ENCODE assay signal across 24 mouse cellular contexts in genomic region chr1:167022541-167023121, GRCm38 (mm10). TPM values are rescaled to one million over a fixed set of nuclear protein-coding genes. Genes with fewer than 3 reads are reported as not detected.
A peak's percentile ranks its signal among the peaks of the same experiment; 100 is the strongest.
DNase-seq lines count a peak whose midpoint lies in the region; ATAC-seq lines count a peak whose summit lies in the region.
"Had no signal": no experiment of that assay in that cellular context is flagged by ENCODE, and none has a peak within 500 bp of the region (broad histone marks: within the 10 kb centered on the region; RNA-seq: fewer than 3 reads in every experiment).

No protein-coding gene starts in this region.

- no peak overlapping the region for H3K9ac ChIP-seq in hindbrain, embryonic 11.5 days (ENCODE audit: low read depth, low read length)
- H3K9ac ChIP-seq in hindbrain, embryonic 12.5 days = no peak overlapping the region
- no peak overlapping the region for H3K9ac ChIP-seq in neural tube, embryonic 14.5 days (replicated peaks; ENCODE audit: low read depth, low read length)
- no peak overlapping the region for H3K9ac ChIP-seq in neural tube, embryonic 15.5 days (replicated peaks)
- no peak overlapping the region for H3K9ac ChIP-seq in hindbrain, embryonic 15.5 days
- H3K9ac ChIP-seq: embryonic facial prominence, embryonic 12.5 days; limb, embryonic 15.5 days; liver, embryonic 14.5 days; lung, embryonic 14.5 days had no signal

- ATAC-seq in hindbrain, embryonic 11.5 days (ENCODE audit: low FRiP score) = peak; percentile 40; the same call in 1 of the 2 replicates
- ATAC-seq in hindbrain, embryonic 12.5 days (ENCODE audit: low FRiP score) = no peak
- 0 out of 2 replicates have a peak, but pooled peaks have one; percentile 20 for ATAC-seq in neural tube, embryonic 14.5 days (ENCODE audit: low read depth)
- ATAC-seq in neural tube, embryonic 15.5 days (ENCODE audit: low FRiP score) = no peak
- peak; percentile 76 for ATAC-seq in hindbrain, embryonic 15.5 days (ENCODE audit: low FRiP score, low read depth)
- ATAC-seq: Patski had no signal

- no peak for DNase-seq in hindbrain, embryonic 11.5 days (ENCODE audit: low spot score)
- no peak for DNase-seq in kidney, adult 18-20 months
- no peak for DNase-seq in adrenal gland, postnatal 25 days
- DNase-seq in thymus, postnatal 10 days (ENCODE audit: low spot score in 2 of 2) = no peak
- DNase-seq: cerebellum, adult 18-20 months; cerebellum, postnatal 14 days; heart, adult 11 months; heart, postnatal 10 days; kidney, adult 2 months; lung, embryonic 14.5 days; right cerebral cortex, adult 18-20 months; right cerebral cortex, postnatal 4 days; thymus, adult 18-20 months; thymus, postnatal 4 days had no signal

- no peaks in the 10 kb centered on the region for H3K27me3 ChIP-seq in hindbrain, embryonic 11.5 days (ENCODE audit: control insufficient read depth, insufficient read depth, low read length)
- H3K27me3 ChIP-seq in hindbrain, embryonic 12.5 days = no peaks in the 10 kb centered on the region
- no peaks in the 10 kb centered on the region for H3K27me3 ChIP-seq in neural tube, embryonic 14.5 days (ENCODE audit: control insufficient read depth, insufficient read depth, low read length)
- no peaks in the 10 kb centered on the region for H3K27me3 ChIP-seq in neural tube, embryonic 15.5 days (replicated peaks)
- H3K27me3 ChIP-seq in hindbrain, embryonic 15.5 days = no peaks in the 10 kb centered on the region
- H3K27me3 ChIP-seq: embryonic facial prominence, embryonic 12.5 days; limb, embryonic 15.5 days; Patski had no signal

- H3K4me3 ChIP-seq in hindbrain, embryonic 11.5 days (ENCODE audit: low read depth, low read length) = no peak overlapping the region
- H3K4me3 ChIP-seq in hindbrain, embryonic 12.5 days = no peak overlapping the region
- H3K4me3 ChIP-seq in neural tube, embryonic 14.5 days (ENCODE audit: low read depth, low read length) = no peak overlapping the region
- no peak overlapping the region for H3K4me3 ChIP-seq in neural tube, embryonic 15.5 days (replicated peaks)
- no peak overlapping the region for H3K4me3 ChIP-seq in hindbrain, embryonic 15.5 days
- H3K4me3 ChIP-seq: embryonic facial prominence, embryonic 12.5 days; limb, embryonic 15.5 days had no signal

- H3K4me1 ChIP-seq in hindbrain, embryonic 11.5 days (replicated peaks; ENCODE audit: control insufficient read depth, insufficient read depth, low read length) = no peaks in the 10 kb centered on the region
- H3K4me1 ChIP-seq in hindbrain, embryonic 12.5 days = peaks cover 7% of the 10 kb centered on the region; the same call in 1 of the 2 replicates
- H3K4me1 ChIP-seq in neural tube, embryonic 14.5 days (ENCODE audit: control insufficient read depth, insufficient read depth, low read length) = no peaks in the 10 kb centered on the region
- H3K4me1 ChIP-seq in neural tube, embryonic 15.5 days = peaks cover 4% of the 10 kb centered on the region; the same call in 1 of the 2 replicates
- peaks cover 8% of the 10 kb centered on the region for H3K4me1 ChIP-seq in hindbrain, embryonic 15.5 days (replicated peaks)
- H3K4me1 ChIP-seq: embryonic facial prominence, embryonic 12.5 days; limb, embryonic 15.5 days had no signal

- 66% methylated on average over 7 of the region's 8 CpGs for WGBS in hindbrain, embryonic 11.5 days
- WGBS in hindbrain, embryonic 12.5 days = 62% methylated on average over 5 of the region's 8 CpGs
- WGBS in neural tube, embryonic 14.5 days = 53% methylated on average over 8 of the region's 8 CpGs
- WGBS in neural tube, embryonic 15.5 days = 51% methylated on average over 8 of the region's 8 CpGs
- 46% methylated on average over 7 of the region's 8 CpGs for WGBS in hindbrain, embryonic 15.5 days

- H3K4me2 ChIP-seq in hindbrain, embryonic 11.5 days (replicated peaks; ENCODE audit: low read depth, low read length) = no peak overlapping the region
- no peak overlapping the region for H3K4me2 ChIP-seq in hindbrain, embryonic 12.5 days (replicated peaks)
- no peak overlapping the region for H3K4me2 ChIP-seq in neural tube, embryonic 14.5 days (ENCODE audit: low read depth, low read length)
- H3K4me2 ChIP-seq in neural tube, embryonic 15.5 days = no peak overlapping the region
- H3K4me2 ChIP-seq in hindbrain, embryonic 15.5 days = no peak overlapping the region
- H3K4me2 ChIP-seq: embryonic facial prominence, embryonic 12.5 days; heart, embryonic 11.5 days; limb, embryonic 15.5 days; lung, embryonic 14.5 days had no signal

- no peak overlapping the region for H3K27ac ChIP-seq in hindbrain, embryonic 11.5 days (ENCODE audit: low read depth, low read length)
- no peak overlapping the region for H3K27ac ChIP-seq in hindbrain, embryonic 12.5 days
- no peak overlapping the region for H3K27ac ChIP-seq in neural tube, embryonic 14.5 days (ENCODE audit: low read depth, low read length)
- H3K27ac ChIP-seq in neural tube, embryonic 15.5 days (replicated peaks) = no peak overlapping the region
- no peak overlapping the region; the same call in 1 of the 2 replicates for H3K27ac ChIP-seq in hindbrain, embryonic 15.5 days (replicated peaks)
- H3K27ac ChIP-seq: embryonic facial prominence, embryonic 12.5 days; kidney, postnatal 0 days; limb, embryonic 15.5 days; liver, embryonic 14.5 days had no signal

- H3K36me3 ChIP-seq in hindbrain, embryonic 11.5 days (ENCODE audit: control insufficient read depth, insufficient read depth, low read length) = no peaks in the 10 kb centered on the region
- no peaks in the 10 kb centered on the region for H3K36me3 ChIP-seq in hindbrain, embryonic 12.5 days
- H3K36me3 ChIP-seq in neural tube, embryonic 14.5 days (ENCODE audit: control insufficient read depth, insufficient read depth, low read length) = no peaks in the 10 kb centered on the region
- no peaks in the 10 kb centered on the region; the same call in 1 of the 2 replicates for H3K36me3 ChIP-seq in neural tube, embryonic 15.5 days
- peaks cover 5% of the 10 kb centered on the region; the same call in 1 of the 2 replicates for H3K36me3 ChIP-seq in hindbrain, embryonic 15.5 days
- H3K36me3 ChIP-seq: embryonic facial prominence, embryonic 12.5 days; limb, embryonic 15.5 days had no signal

- no peaks in the 10 kb centered on the region; the same call in 1 of the 2 replicates for H3K9me3 ChIP-seq in hindbrain, embryonic 11.5 days (ENCODE audit: control insufficient read depth, low read length)
- H3K9me3 ChIP-seq in hindbrain, embryonic 12.5 days (replicated peaks) = peaks cover 3% of the 10 kb centered on the region; the same call in 1 of the 2 replicates
- H3K9me3 ChIP-seq in neural tube, embryonic 14.5 days (ENCODE audit: control insufficient read depth, low read length) = no peaks in the 10 kb centered on the region; the same call in 1 of the 2 replicates
- no peaks in the 10 kb centered on the region for H3K9me3 ChIP-seq in neural tube, embryonic 15.5 days (replicated peaks)
- no peaks in the 10 kb centered on the region for H3K9me3 ChIP-seq in hindbrain, embryonic 15.5 days
- H3K9me3 ChIP-seq: limb, embryonic 15.5 days had no signal

RNA-seq across cellular contexts. Expression of gene Fam78b, which starts 21.4 kb away (rescaled TPM):
- 9.3 and 11.0 TPM in 2 replicates for polyA plus RNA-seq in hindbrain, embryonic 11.5 days (2014; fragmentation: Nextera tagmentation; extraction: Ambion mirVana)
- polyA plus RNA-seq in hindbrain, embryonic 12.5 days (2016; fragmentation: Nextera tagmentation; extraction: Ambion mirVana) = 11.6 and 13.8 TPM in 2 replicates
- polyA plus RNA-seq in neural tube, embryonic 14.5 days (2014; fragmentation: Nextera tagmentation; extraction: Ambion mirVana) = 12.9 and 15.8 TPM in 2 replicates
- 8.7 and 9.3 TPM in 2 replicates for polyA plus RNA-seq in neural tube, embryonic 15.5 days (2015; fragmentation: Nextera tagmentation; extraction: Ambion mirVana)
- 12.0 and 14.1 TPM in 2 replicates for polyA plus RNA-seq in hindbrain, embryonic 15.5 days (2015; fragmentation: Nextera tagmentation; extraction: Ambion mirVana)
- total RNA-seq in adrenal gland, postnatal 25 days (2021) = 5.5 and 9.1 TPM in 2 replicates
- polyA plus RNA-seq: Patski had no signal

Comparison
In these comparisons a context has a peak if more than half of its experiments do, and no peak if none do; other contexts are left out.
1. ATAC-seq: peak in hindbrain, embryonic 11.5 days (single experiment), neural tube, embryonic 14.5 days (single experiment) and hindbrain, embryonic 15.5 days (single experiment); none in hindbrain, embryonic 12.5 days (single experiment) and neural tube, embryonic 15.5 days (single experiment).